9 mouse cellular contexts compared by ENCODE assay signal in genomic region chr4:126752608-126753141, GRCm38 (mm10). TPM values are rescaled to one million over a fixed set of nuclear protein-coding genes. Genes with fewer than 3 reads are reported as not detected.
DNase-seq lines count a peak whose midpoint lies in the region; ATAC-seq lines count a peak whose summit lies in the region.
"Had no signal": no experiment of that assay in that cellular context is flagged by ENCODE, and none has a peak within 500 bp of the region (broad histone marks: within the 10 kb centered on the region; RNA-seq: fewer than 3 reads in every experiment).

No protein-coding gene starts in this region.

- peaks cover 32% of the 10 kb centered on the region for H3K4me1 ChIP-seq in intestine, embryonic 15.5 days (replicated peaks)
- H3K4me1 ChIP-seq in midbrain, embryonic 14.5 days (ENCODE audit: control insufficient read depth, insufficient read depth, low read length) = peaks cover 45% of the 10 kb centered on the region

- ATAC-seq in intestine, embryonic 15.5 days = no peak
- ATAC-seq in midbrain, embryonic 14.5 days (ENCODE audit: low FRiP score, low TSS enrichment) = peak; percentile 9; the same call in 1 of the 2 replicates

- H3K9ac ChIP-seq in intestine, embryonic 15.5 days = peak overlapping the region; percentile 78
- H3K9ac ChIP-seq in midbrain, embryonic 14.5 days (replicated peaks; ENCODE audit: low read length) = peak overlapping the region; percentile 84

- H3K36me3 ChIP-seq in intestine, embryonic 15.5 days = peaks cover 6% of the 10 kb centered on the region; the same call in 1 of the 2 replicates
- peaks cover 34% of the 10 kb centered on the region for H3K36me3 ChIP-seq in midbrain, embryonic 14.5 days (ENCODE audit: control insufficient read depth, insufficient read depth, low read length)

- peak; percentile 8 for DNase-seq in gastrocnemius, postnatal 25 days
- DNase-seq in gastrocnemius, adult 8-10 months (ENCODE audit: low spot score in 2 of 2) = no peak
- DNase-seq in right cerebral cortex, postnatal 10 days (ENCODE audit: low spot score in 2 of 2) = peak; percentile 62 to 75
- no peak for DNase-seq in right cerebral cortex, postnatal 14 days
- DNase-seq in embryo, embryonic 9.5 days (ENCODE audit: extremely low spot score) = peak; percentile 58
- peak; percentile 55 for DNase-seq in midbrain, embryonic 14.5 days
- no peak for DNase-seq in T-cell, adult 2 months (ENCODE audit: low spot score)

- peak overlapping the region; percentile 98 for H3K4me2 ChIP-seq in intestine, embryonic 15.5 days (replicated peaks)
- peak overlapping the region; percentile 84 for H3K4me2 ChIP-seq in midbrain, embryonic 14.5 days (ENCODE audit: low read length)

- peak overlapping the region; percentile 71 for H3K4me3 ChIP-seq in intestine, embryonic 15.5 days (replicated peaks)
- H3K4me3 ChIP-seq in midbrain, embryonic 14.5 days (replicated peaks; ENCODE audit: low read depth, low read length) = peak overlapping the region; percentile 63

- 2% methylated on average over 23 of the region's 23 CpGs for WGBS in intestine, embryonic 15.5 days
- WGBS in midbrain, embryonic 14.5 days = under 1% methylated on average over 23 of the region's 23 CpGs

- H3K27ac ChIP-seq in intestine, embryonic 15.5 days = no peak overlapping the region
- H3K27ac ChIP-seq in midbrain, embryonic 14.5 days (replicated peaks; ENCODE audit: low read depth, low read length) = peak overlapping the region; percentile 97

- no peaks in the 10 kb centered on the region for H3K9me3 ChIP-seq in intestine, embryonic 15.5 days
- no peaks in the 10 kb centered on the region for H3K9me3 ChIP-seq in midbrain, embryonic 14.5 days (ENCODE audit: control insufficient read depth, low read length)

- H3K27me3 ChIP-seq in intestine, embryonic 15.5 days (replicated peaks) = no peaks in the 10 kb centered on the region
- no peaks in the 10 kb centered on the region for H3K27me3 ChIP-seq in midbrain, embryonic 14.5 days (ENCODE audit: control insufficient read depth, insufficient read depth, low read length)

RNA-seq across cellular contexts. Expression of gene Ncdn, which starts 0.6 kb away (rescaled TPM):
- 1 to 10 TPM; 7.0 to 8.9 TPM for total RNA-seq in gastrocnemius, postnatal 25 days (2021)
- total RNA-seq in gastrocnemius, adult 8-10 months (2022) = 10 to 100 TPM; 13.8 to 15.2 (median 14.6) TPM
- 27.3 TPM in 2 replicates for polyA plus RNA-seq in intestine, embryonic 15.5 days (2015; fragmentation: Nextera tagmentation; extraction: Ambion mirVana)
- 88.9 and 91.8 TPM in 2 replicates for polyA plus RNA-seq in midbrain, embryonic 14.5 days (2014; fragmentation: Nextera tagmentation; extraction: Ambion mirVana)

RNA-seq across cellular contexts. Expression of gene AU040320, which starts 0.7 kb away (rescaled TPM):
- 10 to 100 TPM; 27.4 to 29.5 TPM for total RNA-seq in gastrocnemius, postnatal 25 days (2021)
- total RNA-seq in gastrocnemius, adult 8-10 months (2022) = 10 to 100 TPM; 28.2 to 37.7 (median 33.6) TPM
- polyA plus RNA-seq in intestine, embryonic 15.5 days (2015; fragmentation: Nextera tagmentation; extraction: Ambion mirVana) = 29.3 and 30.4 TPM in 2 replicates
- 35.8 and 38.9 TPM in 2 replicates for polyA plus RNA-seq in midbrain, embryonic 14.5 days (2014; fragmentation: Nextera tagmentation; extraction: Ambion mirVana)

RNA-seq across cellular contexts. Expression of gene Tfap2e, which starts 16.6 kb away (rescaled TPM):
- not detected for total RNA-seq in gastrocnemius, postnatal 25 days (2021)
- not detected for total RNA-seq in gastrocnemius, adult 8-10 months (2022)
- polyA plus RNA-seq in intestine, embryonic 15.5 days (2015; fragmentation: Nextera tagmentation; extraction: Ambion mirVana) = not detected in 2 replicates
- 0.97 and 2.0 TPM in 2 replicates for polyA plus RNA-seq in midbrain, embryonic 14.5 days (2014; fragmentation: Nextera tagmentation; extraction: Ambion mirVana)
- total RNA-seq: layer of hippocampus, postnatal 25 days had no signal

Comparison
In these comparisons a context has a peak if more than half of its experiments do, and no peak if none do; other contexts are left out.
1. DNase-seq: peak in gastrocnemius, postnatal 25 days (single experiment), right cerebral cortex, postnatal 10 days (2 of 2), embryo, embryonic 9.5 days (single experiment) and midbrain, embryonic 14.5 days (single experiment); none in gastrocnemius, adult 8-10 months (0 of 2), right cerebral cortex, postnatal 14 days (single experiment) and T-cell, adult 2 months (single experiment).